Mouse (Mus musculus) hindbrain, postnatal 0 days (tissue): ENCODE data around the gene Epas1. TPM values are rescaled to one million over a fixed set of nuclear protein-coding genes. Genes with fewer than 3 reads are reported as not detected.

ENCODE experiments used
- ATAC-seq: fragments of 200-750 bp; cut with Nextera tagmentation; 2 replicates; pipeline ENCODE4 v1.8.0; 2017; ENCODE audit warnings: mild to moderate bottlenecking, moderate TSS enrichment, moderate library complexity
- DNase-seq: peaks from one replicate; pipeline ENCODE4 v3.0.0-alpha.2; 2015; ENCODE audit warnings: low spot score
- H3K27ac ChIP-seq: fragments of 300-500 bp; sonication (generic); 2 replicates; pipeline ENCODE4 v1.5.1; 2014; ENCODE audit warnings: mild to moderate bottlenecking
- H3K27me3 ChIP-seq: fragments of 300-500 bp; sonication (generic); 2 replicates; pipeline ENCODE4 v1.6.1; 2014; ENCODE audit warnings: low read length, mixed read lengths; ENCODE audit not compliant: insufficient read depth
- H3K36me3 ChIP-seq: fragments of 300-500 bp; sonication (generic); 2 replicates; pipeline ENCODE4 v1.6.1; 2014; ENCODE audit warnings: low read length, mixed read lengths; ENCODE audit not compliant: insufficient read depth
- H3K4me1 ChIP-seq: fragments of 300-500 bp; sonication (generic); 2 replicates; pipeline ENCODE4 v1.6.1; 2014; ENCODE audit warnings: antibody characterized with exemption, low read length, mixed read lengths; ENCODE audit not compliant: insufficient read depth
- H3K4me2 ChIP-seq: fragments of 300-500 bp; sonication (generic); 2 replicates; pipeline ENCODE4 v1.6.1; 2014; ENCODE audit warnings: low read depth, mild to moderate bottlenecking, low read length, moderate library complexity, mixed read lengths
- H3K4me3 ChIP-seq: fragments of 300-500 bp; sonication (generic); 2 replicates; pipeline ENCODE4 v1.5.1; 2014; ENCODE audit warnings: low read length
- H3K9ac ChIP-seq: fragments of 300-500 bp; sonication (generic); replicated peaks from 2 replicates; pipeline ENCODE4 v1.6.1; 2014; ENCODE audit warnings: mild to moderate bottlenecking, low read length, moderate library complexity, mixed read lengths
- H3K9me3 ChIP-seq: fragments of 300-500 bp; sonication (generic); 2 replicates; pipeline ENCODE4 v1.6.1; 2016; ENCODE audit warnings: low read length, mixed read lengths
- CTCF ChIP-seq: IDR thresholded peaks from 2 replicates; pipeline ENCODE4 v1.5.1; 2016; ENCODE audit warnings: antibody characterized with exemption, control low read depth, low read depth
- WGBS: fragments of 180-500 bp; shearing (Covaris S2); extraction: QIAGEN DNeasy Blood & Tissue Kit; methylation state at CpG from one replicate; pipeline ENCODE4 v1.1.7; 2014; 5-methylcytosine and 5-hydroxymethylcytosine counted together
- polyA plus RNA-seq: library from polyadenylated mRNA; unstranded; fragments of >200 nt; fragmentation: Nextera tagmentation; extraction: Ambion mirVana; gene quantifications from 2 replicates; pipeline ENCODE4 v1.2.1, GENCODE M21; 2015
- total RNA-seq: library from RNA; depleted of rRNA; stranded (reverse); fragments of >200 nt; gene quantifications from 2 replicates; pipeline ENCODE4 v1.2.3, GENCODE M21; 2014

Gene Epas1
- total and polyA plus RNA-seq, 2 experiments from 2014 or later: 5.6 to 16.7 TPM

DNA sequence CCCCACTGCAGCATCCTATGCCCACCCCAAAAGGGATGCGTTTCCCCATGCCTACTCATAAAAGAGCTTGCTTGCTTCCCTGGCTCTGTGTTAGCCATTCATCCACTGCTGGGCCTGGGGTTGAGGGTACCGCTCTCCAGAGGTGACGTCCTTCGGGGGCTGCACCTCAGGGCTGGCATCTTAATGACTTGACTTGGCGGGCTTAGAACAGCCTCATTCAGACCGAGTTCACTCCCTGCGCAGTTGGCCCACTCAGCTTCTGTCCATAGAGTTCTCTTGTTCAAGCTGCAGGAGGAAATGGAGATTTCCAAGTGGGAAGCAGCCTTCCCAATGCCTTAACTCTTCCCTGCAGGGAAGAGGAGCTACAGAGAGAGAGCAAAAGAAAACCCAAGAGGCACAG lies 32.1 kb downstream of the Epas1 start:
- Histone ChIP-seq H3K4me3 (no peak overlapping the region), H3K36me3 (no peaks in the 10 kb centered on the region), H3K9me3 (no peaks in the 10 kb centered on the region), H3K27ac (peak overlapping the region; percentile 65; the same call in 1 of the 2 replicates), H3K4me1 (peaks cover 8% of the 10 kb centered on the region; the same call in 1 of the 2 replicates), H3K4me2 (no peak overlapping the region), H3K9ac (no peak overlapping the region), H3K27me3 (no peaks in the 10 kb centered on the region)
- ATAC-seq (peak; percentile 66; the same call in 1 of the 2 replicates), DNase-seq (peak; percentile 34)
- no peak for TF ChIP-seq CTCF
- 39% methylated on average over 7 of the region's 7 CpGs for WGBS

DNA sequence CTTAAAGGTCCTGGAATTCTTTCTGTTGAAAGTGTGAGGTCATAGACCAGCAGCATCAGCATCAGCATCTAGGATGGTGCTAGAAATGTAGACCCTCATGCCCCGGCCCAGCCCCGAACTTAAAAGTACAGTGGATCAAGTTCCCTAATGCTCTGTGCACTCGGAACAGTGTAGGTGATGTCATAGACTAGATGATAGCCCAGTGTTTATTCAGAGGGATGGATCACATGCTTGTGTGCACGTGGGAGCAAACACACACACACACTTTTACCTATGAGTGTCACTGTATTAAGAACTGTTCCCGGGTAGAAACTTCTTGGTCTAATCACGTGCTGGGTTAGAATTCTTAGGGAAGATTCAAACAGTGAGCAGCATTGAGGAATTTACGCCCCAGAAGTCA lies 33.0 kb downstream of the Epas1 start:
- WGBS: 91% methylated on average over 7 of the region's 7 CpGs
- no peaks in the 10 kb centered on the region for H3K9me3 ChIP-seq
- DNase-seq: no peak
- no peak overlapping the region for H3K4me2 ChIP-seq
- H3K27ac ChIP-seq: no peak overlapping the region
- no peak for TF ChIP-seq CTCF
- no peak for ATAC-seq
- no peaks in the 10 kb centered on the region for H3K27me3 ChIP-seq
- H3K9ac ChIP-seq: no peak overlapping the region
- no peak overlapping the region for H3K4me3 ChIP-seq
- no peaks in the 10 kb centered on the region for H3K36me3 ChIP-seq
- 0 out of 2 replicates have a peak, but pooled peaks cover 5% of the 10 kb centered on the region for H3K4me1 ChIP-seq

DNA sequence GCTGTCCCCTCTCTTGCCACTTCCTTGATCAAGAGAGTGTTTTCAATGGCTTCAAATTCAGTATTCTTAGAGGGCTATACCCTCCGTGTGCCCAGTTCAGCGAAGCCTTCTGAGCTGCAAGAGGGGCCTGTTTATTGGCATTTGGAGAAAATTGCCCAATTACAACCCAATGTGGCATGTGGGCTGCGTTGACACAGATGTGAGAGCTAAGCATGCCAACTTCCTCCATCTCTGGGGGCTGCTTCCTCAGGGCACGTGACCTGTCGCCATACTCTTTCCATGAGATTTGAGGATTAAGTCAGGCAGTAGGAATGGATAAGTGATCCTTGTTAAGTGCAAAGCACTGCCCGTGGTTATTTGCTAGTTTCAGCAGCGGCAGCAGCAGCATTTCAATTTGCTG lies 34.3 kb downstream of the Epas1 start:
- Histone ChIP-seq H3K9ac (no peak overlapping the region), H3K4me3 (no peak overlapping the region), H3K4me1 (0 out of 2 replicates have a peak, but pooled peaks cover 5% of the 10 kb centered on the region), H3K27ac (no peak overlapping the region), H3K27me3 (no peaks in the 10 kb centered on the region), H3K36me3 (no peaks in the 10 kb centered on the region), H3K9me3 (no peaks in the 10 kb centered on the region), H3K4me2 (no peak overlapping the region)
- TF ChIP-seq CTCF: no peak
- ATAC-seq: no peak
- WGBS: 59% methylated on average over 7 of the region's 7 CpGs
- no peak for DNase-seq

GRCm38 (mm10) chr17:86788316-86788715 lies 34.8 kb downstream of the Epas1 start:
- no peak overlapping the region for H3K4me2 ChIP-seq
- 73% methylated on average over 6 of the region's 6 CpGs for WGBS
- no peak for TF ChIP-seq CTCF
- no peaks in the 10 kb centered on the region for H3K27me3 ChIP-seq
- no peak overlapping the region for H3K27ac ChIP-seq
- no peak overlapping the region for H3K4me3 ChIP-seq
- 0 out of 2 replicates have a peak, but pooled peaks cover 5% of the 10 kb centered on the region for H3K4me1 ChIP-seq
- H3K9ac ChIP-seq: no peak overlapping the region
- H3K9me3 ChIP-seq: no peaks in the 10 kb centered on the region
- ATAC-seq (no peak), DNase-seq (no peak)
- H3K36me3 ChIP-seq: no peaks in the 10 kb centered on the region

DNA sequence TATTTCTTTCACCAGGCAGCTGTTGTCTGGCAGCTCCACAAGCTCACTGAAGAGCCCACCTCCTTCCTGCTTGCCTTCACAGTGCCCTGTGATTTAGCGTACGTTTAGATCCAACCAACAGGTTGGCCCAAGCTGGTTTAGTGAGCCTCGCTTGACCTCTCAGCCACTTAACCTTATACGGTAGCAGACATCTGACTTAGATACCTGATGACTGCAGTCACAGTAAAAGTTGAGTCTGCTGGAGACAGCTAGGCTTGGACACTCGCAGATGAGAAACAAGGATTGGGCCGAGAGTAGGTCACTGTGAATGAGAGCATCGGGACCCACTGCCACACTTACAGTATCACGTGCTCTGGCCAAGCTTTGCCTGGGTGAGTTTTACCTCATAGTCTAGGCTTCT lies 38.4 kb downstream of the Epas1 start:
- no peak for ATAC-seq

DNA sequence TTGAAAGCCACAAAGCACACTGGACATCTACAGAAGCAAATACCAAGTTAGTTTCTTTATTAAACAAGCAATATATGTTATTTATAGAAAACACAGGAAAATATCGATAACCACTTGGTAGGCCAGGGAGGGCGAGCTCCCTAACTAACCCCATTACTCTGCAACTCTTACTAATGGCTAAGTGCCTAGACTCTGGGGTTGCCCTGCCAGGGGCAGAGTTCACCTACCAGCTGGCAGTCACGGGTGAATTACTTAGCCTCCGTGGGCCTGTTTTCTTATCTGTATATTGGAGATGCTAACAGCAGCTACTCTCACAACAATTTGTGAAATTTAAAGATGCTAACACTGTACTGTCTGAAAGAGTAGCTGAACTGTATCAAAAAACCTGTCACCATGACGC lies 42.3 kb downstream of the Epas1 start:
- H3K4me3 ChIP-seq: no peak overlapping the region
- no peak overlapping the region for H3K9ac ChIP-seq
- no peak overlapping the region for H3K27ac ChIP-seq
- ATAC-seq: no peak
- no peak for TF ChIP-seq CTCF
- no peaks in the 10 kb centered on the region for H3K36me3 ChIP-seq
- WGBS: 84% methylated on average over 5 of the region's 5 CpGs
- H3K27me3 ChIP-seq: no peaks in the 10 kb centered on the region
- DNase-seq: no peak
- no peaks in the 10 kb centered on the region for H3K4me1 ChIP-seq
- no peak overlapping the region for H3K4me2 ChIP-seq
- no peaks in the 10 kb centered on the region for H3K9me3 ChIP-seq

More for the DNA sequence above, 38.4 kb downstream of the Epas1 start:
- H3K4me3 ChIP-seq: no peak overlapping the region
- no peaks in the 10 kb centered on the region for H3K36me3 ChIP-seq
- DNase-seq: no peak
- no peak overlapping the region for H3K4me2 ChIP-seq
- 88% methylated on average over 8 of the region's 8 CpGs for WGBS
- H3K27ac ChIP-seq: no peak overlapping the region
- H3K4me1 ChIP-seq: no peaks in the 10 kb centered on the region
- no peak for TF ChIP-seq CTCF
- H3K9me3 ChIP-seq: no peaks in the 10 kb centered on the region
- H3K9ac ChIP-seq: no peak overlapping the region
- H3K27me3 ChIP-seq: no peaks in the 10 kb centered on the region

- no peaks in the 10 kb centered on the region for H3K9me3 ChIP-seq
- ATAC-seq: no peak
- no peak overlapping the region for H3K4me3 ChIP-seq
- no peaks in the 10 kb centered on the region for H3K36me3 ChIP-seq
- H3K27me3 ChIP-seq: no peaks in the 10 kb centered on the region
- no peak for DNase-seq
- no peak overlapping the region for H3K4me2 ChIP-seq
- no peak overlapping the region for H3K9ac ChIP-seq
- H3K4me1 ChIP-seq: 0 out of 2 replicates have a peak, but pooled peaks cover 4% of the 10 kb centered on the region
- no peak overlapping the region for H3K27ac ChIP-seq
- 95% methylated on average over 13 of the region's 13 CpGs for WGBS
- no peak for TF ChIP-seq CTCF
Measured at GRCm38 (mm10) chr17:86797031-86797430, 43.5 kb downstream of the Epas1 start.
